Mouse (Mus musculus) kidney, embryonic 15.5 days (tissue): ENCODE measurements around the gene Capn9. TPM values are rescaled to one million over a fixed set of nuclear protein-coding genes. Genes with fewer than 3 reads are reported as not detected.
A peak's percentile ranks its signal among the peaks of the same experiment; 100 is the strongest.

Experiments used
- ATAC-seq: fragments of 200-750 bp; cut with Nextera tagmentation; replicated peaks from 2 replicates; pipeline ENCODE4 v1.8.0; 2017; ENCODE audit warnings: moderate TSS enrichment; ENCODE audit not compliant: low FRiP score
- H3K27ac ChIP-seq: fragments of 300-500 bp; sonication (generic); 2 replicates; pipeline ENCODE4 v1.5.1; 2015; ENCODE audit warnings: mild to moderate bottlenecking, inconsistent platforms
- H3K27me3 ChIP-seq: fragments of 300-500 bp; sonication (generic); 2 replicates; pipeline ENCODE4 v1.6.1; 2015; ENCODE audit warnings: inconsistent platforms
- H3K36me3 ChIP-seq: fragments of 300-500 bp; sonication (generic); 2 replicates; pipeline ENCODE4 v1.6.1; 2015; ENCODE audit warnings: inconsistent platforms
- H3K4me1 ChIP-seq: fragments of 300-500 bp; sonication (generic); 2 replicates; pipeline ENCODE4 v1.6.1; 2015; ENCODE audit warnings: inconsistent platforms
- H3K4me2 ChIP-seq: fragments of 300-500 bp; sonication (generic); 2 replicates; pipeline ENCODE4 v1.6.1; 2015; ENCODE audit warnings: moderate library complexity, mild to moderate bottlenecking, inconsistent platforms
- H3K4me3 ChIP-seq: fragments of 300-500 bp; sonication (generic); replicated peaks from 2 replicates; pipeline ENCODE4 v1.5.1; 2015; ENCODE audit warnings: mild to moderate bottlenecking, inconsistent platforms
- H3K9ac ChIP-seq: fragments of 300-500 bp; sonication (generic); 2 replicates; pipeline ENCODE4 v1.6.1; 2015; ENCODE audit warnings: mild to moderate bottlenecking, inconsistent platforms
- H3K9me3 ChIP-seq: fragments of 300-500 bp; sonication (generic); replicated peaks from 2 replicates; pipeline ENCODE4 v1.6.1; 2016; ENCODE audit warnings: inconsistent platforms
- WGBS: fragments of 180-500 bp; shearing (Covaris S2); methylation state at CpG from one replicate; pipeline ENCODE4 v1.1.7; 2015; ENCODE audit warnings: mixed read lengths; 5-methylcytosine and 5-hydroxymethylcytosine counted together
- polyA plus RNA-seq: library from polyadenylated mRNA; unstranded; fragments of >200 nt; fragmentation: Nextera tagmentation; extraction: Ambion mirVana; gene quantifications from 2 replicates; pipeline ENCODE4 v1.2.1, GENCODE M21; 2015

Gene Capn9
- polyA plus RNA-seq, 1 experiment from 2014 or later: 0.08 TPM

GRCm38 (mm10) chr8:124621255-124621654 lies 45.3 kb downstream of the Capn9 start:
- H3K27ac ChIP-seq: no peak overlapping the region
- peaks cover 5% of the 10 kb centered on the region for H3K27me3 ChIP-seq
- no peaks in the 10 kb centered on the region for H3K9me3 ChIP-seq
- no peak overlapping the region for H3K9ac ChIP-seq
- no peak overlapping the region for H3K4me3 ChIP-seq
- no peaks in the 10 kb centered on the region for H3K36me3 ChIP-seq
- H3K4me1 ChIP-seq: peaks cover 15% of the 10 kb centered on the region
- no peak for ATAC-seq
- 66% methylated on average over 5 of the region's 5 CpGs for WGBS
- H3K4me2 ChIP-seq: no peak overlapping the region

- no peak for ATAC-seq
- H3K9me3 ChIP-seq: no peaks in the 10 kb centered on the region
- no peaks in the 10 kb centered on the region for H3K27me3 ChIP-seq
- H3K4me1 ChIP-seq: peaks cover 15% of the 10 kb centered on the region
- H3K36me3 ChIP-seq: no peaks in the 10 kb centered on the region
- H3K27ac ChIP-seq: no peak overlapping the region
- WGBS: 87% methylated on average over 9 of the region's 9 CpGs
- H3K4me3 ChIP-seq: no peak overlapping the region
- no peak overlapping the region for H3K4me2 ChIP-seq
- no peak overlapping the region for H3K9ac ChIP-seq
Measured at GRCm38 (mm10) chr8:124626251-124626650, 50.3 kb downstream of the Capn9 start.

DNA sequence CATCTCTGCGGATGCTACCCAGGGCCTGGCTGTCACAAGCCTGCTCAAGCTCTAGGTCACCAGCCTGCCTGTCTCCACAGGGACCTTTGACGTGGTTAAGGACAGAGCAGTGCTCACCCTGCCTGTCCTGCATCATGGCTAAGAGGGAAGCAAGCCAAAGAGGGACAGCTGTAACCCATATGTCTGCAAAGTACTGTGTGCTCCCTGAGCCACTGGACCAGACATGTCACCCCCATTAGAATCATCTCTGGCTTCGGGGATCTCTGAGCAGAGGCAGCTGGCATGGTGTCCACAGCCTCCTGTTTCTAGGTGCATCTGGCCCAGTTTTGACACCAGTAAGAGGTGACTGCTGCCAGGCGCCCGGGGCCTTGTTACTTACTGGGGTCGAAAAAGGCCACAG lies 54.6 kb downstream of the Capn9 start:
- no peak for ATAC-seq
- Histone ChIP-seq H3K27me3 (no peaks in the 10 kb centered on the region), H3K9ac (no peak overlapping the region), H3K4me3 (no peak overlapping the region), H3K9me3 (no peaks in the 10 kb centered on the region), H3K36me3 (peaks cover 6% of the 10 kb centered on the region; the same call in 1 of the 2 replicates), H3K27ac (no peak overlapping the region), H3K4me1 (peaks cover 31% of the 10 kb centered on the region), H3K4me2 (no peak overlapping the region)
- WGBS: 71% methylated on average over 6 of the region's 6 CpGs

GRCm38 (mm10) chr8:124630891-124631290 lies 55.0 kb downstream of the Capn9 start:
- no peak for ATAC-seq

GRCm38 (mm10) chr8:124631966-124632365 lies 56.1 kb downstream of the Capn9 start:
- ATAC-seq: 0 out of 2 replicates have a peak, but pooled peaks have one; percentile 14
- WGBS: 37% methylated on average over 7 of the region's 7 CpGs
- Histone ChIP-seq H3K36me3 (peaks cover 20% of the 10 kb centered on the region), H3K9me3 (no peaks in the 10 kb centered on the region), H3K27ac (peak overlapping the region; percentile 77), H3K4me1 (peaks cover 31% of the 10 kb centered on the region), H3K9ac (no peak overlapping the region), H3K4me2 (no peak overlapping the region), H3K27me3 (no peaks in the 10 kb centered on the region), H3K4me3 (no peak overlapping the region)

More at GRCm38 (mm10) chr8:124630891-124631290, 55.0 kb downstream of the Capn9 start:
- no peak overlapping the region for H3K4me3 ChIP-seq
- 86% methylated on average over 4 of the region's 4 CpGs for whole genome bisulfite sequencing
- H3K9me3 ChIP-seq: no peaks in the 10 kb centered on the region
- H3K27ac ChIP-seq: no peak overlapping the region
- no peak overlapping the region for H3K4me2 ChIP-seq
- peaks cover 31% of the 10 kb centered on the region for H3K4me1 ChIP-seq
- peaks cover 9% of the 10 kb centered on the region for H3K36me3 ChIP-seq
- H3K9ac ChIP-seq: no peak overlapping the region
- H3K27me3 ChIP-seq: no peaks in the 10 kb centered on the region

DNA sequence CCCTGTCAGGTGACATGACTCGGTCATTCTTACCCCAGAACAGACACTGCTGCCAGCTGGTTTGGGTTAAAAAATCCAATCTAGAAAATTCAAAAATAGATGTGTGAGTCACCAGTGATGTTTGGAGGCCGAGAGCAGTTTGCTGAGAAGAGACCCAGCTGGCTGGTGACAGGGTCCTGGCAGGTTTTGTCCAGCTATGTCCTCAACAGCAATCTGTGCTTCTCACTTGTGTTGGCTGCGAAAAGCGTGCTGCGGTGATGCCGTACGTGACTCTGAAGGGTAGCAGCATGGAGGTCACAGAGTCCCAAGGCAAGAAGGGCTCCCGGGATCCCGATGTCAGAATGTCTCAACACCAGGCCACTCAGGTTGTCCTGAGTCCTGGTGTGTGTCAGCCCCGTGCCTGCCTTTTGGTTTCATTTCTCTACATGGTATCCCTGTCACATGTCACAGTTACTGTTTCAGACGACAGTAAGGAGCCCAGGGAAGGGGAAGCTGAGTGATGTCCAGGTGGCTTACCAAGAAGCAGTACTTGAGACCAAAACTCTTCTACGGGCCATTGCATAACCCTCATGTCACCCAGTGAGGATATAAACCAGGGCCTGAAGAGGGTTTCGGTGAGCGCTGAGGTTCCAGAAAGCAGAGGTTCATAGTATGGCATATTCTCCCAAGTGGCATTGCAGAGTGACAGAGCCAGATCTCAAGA lies 57.2 kb downstream of the Capn9 start:
- Histone ChIP-seq H3K4me3 (no peak overlapping the region), H3K36me3 (peaks cover 31% of the 10 kb centered on the region), H3K9ac (no peak overlapping the region), H3K9me3 (no peaks in the 10 kb centered on the region), H3K4me2 (no peak overlapping the region), H3K27ac (peak overlapping the region; percentile 77), H3K4me1 (peaks cover 31% of the 10 kb centered on the region), H3K27me3 (no peaks in the 10 kb centered on the region)
- 66% methylated on average over 14 of the region's 14 CpGs for WGBS
- ATAC-seq: 0 out of 2 replicates have a peak, but pooled peaks have one; percentile 16

DNA sequence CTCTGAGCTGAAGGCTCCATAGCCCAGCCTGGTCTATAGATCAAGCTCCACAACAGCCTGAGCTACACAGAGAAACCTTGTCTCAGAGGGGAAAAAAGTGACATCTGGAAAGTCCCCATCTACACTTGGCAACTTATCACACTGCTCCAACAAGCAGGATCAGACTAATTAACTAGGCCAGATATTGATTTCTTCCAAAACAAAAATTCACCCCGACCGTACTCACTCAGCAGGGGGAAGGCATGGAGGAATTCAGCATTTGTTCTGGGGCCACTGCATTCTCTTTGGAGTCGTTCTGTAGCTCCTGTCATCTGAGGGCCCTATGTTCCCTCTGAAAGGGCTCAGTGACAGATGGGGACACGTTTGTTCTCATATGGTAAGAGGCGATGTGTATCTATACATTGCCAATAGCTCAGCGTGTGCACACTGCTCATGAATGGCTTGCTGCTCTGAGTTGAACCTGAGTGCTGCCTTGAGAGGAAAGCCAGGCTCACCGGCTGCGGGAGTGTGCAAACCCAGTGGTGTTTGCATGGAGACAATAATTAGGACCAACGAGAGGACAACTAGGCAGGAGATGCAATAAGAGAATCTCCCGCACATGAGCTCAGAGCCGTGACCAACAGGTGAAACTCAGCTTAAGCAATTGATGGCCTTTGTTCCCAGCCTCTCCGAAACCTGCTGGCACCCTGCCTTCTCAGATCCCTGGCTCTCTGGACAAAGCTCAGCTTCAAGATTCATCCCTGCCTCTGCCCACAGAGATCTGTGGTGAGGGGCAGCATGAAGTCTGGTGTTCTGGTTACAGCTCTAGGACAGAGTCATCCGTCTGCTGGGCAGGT lies 58.7 kb downstream of the Capn9 start:
- Histone ChIP-seq H3K4me1 (peaks cover 31% of the 10 kb centered on the region), H3K27ac (no peak overlapping the region), H3K36me3 (peaks cover 45% of the 10 kb centered on the region), H3K27me3 (no peaks in the 10 kb centered on the region), H3K4me3 (no peak overlapping the region), H3K9ac (no peak overlapping the region), H3K9me3 (no peaks in the 10 kb centered on the region), H3K4me2 (no peak overlapping the region)
- no peak for ATAC-seq
- WGBS: 89% methylated on average over 13 of the region's 13 CpGs

DNA sequence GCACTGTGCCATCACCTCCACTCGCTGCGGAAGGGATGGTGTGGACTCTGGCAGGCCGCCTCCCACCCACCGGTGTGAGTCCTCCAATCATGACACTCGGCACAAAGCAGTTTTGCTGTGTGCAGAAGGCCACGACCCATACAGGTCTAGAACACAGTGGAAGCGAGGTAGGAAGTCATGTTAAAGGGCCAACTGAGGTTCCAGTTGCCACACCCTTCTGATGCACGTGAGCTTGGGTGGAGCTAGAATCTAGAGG lies 59.3 kb downstream of the Capn9 start:
- Histone ChIP-seq H3K4me3 (no peak overlapping the region), H3K9me3 (no peaks in the 10 kb centered on the region), H3K27ac (no peak overlapping the region), H3K27me3 (no peaks in the 10 kb centered on the region), H3K36me3 (peaks cover 48% of the 10 kb centered on the region), H3K4me1 (peaks cover 31% of the 10 kb centered on the region), H3K9ac (no peak overlapping the region), H3K4me2 (no peak overlapping the region)
- ATAC-seq: no peak
- 78% methylated on average over 8 of the region's 8 CpGs for WGBS

- H3K27me3 ChIP-seq: no peaks in the 10 kb centered on the region
- peaks cover 29% of the 10 kb centered on the region for H3K4me1 ChIP-seq
- no peak overlapping the region for H3K4me3 ChIP-seq
- H3K36me3 ChIP-seq: peaks cover 44% of the 10 kb centered on the region
- H3K9ac ChIP-seq: no peak overlapping the region
- no peak overlapping the region for H3K27ac ChIP-seq
- WGBS: 95% methylated on average over 8 of the region's 8 CpGs
- ATAC-seq: no peak
- no peaks in the 10 kb centered on the region; the same call in 1 of the 2 replicates for H3K9me3 ChIP-seq
- no peak overlapping the region for H3K4me2 ChIP-seq
Measured at GRCm38 (mm10) chr8:124641599-124641998, 65.7 kb downstream of the Capn9 start.

- Histone ChIP-seq H3K27me3 (no peaks in the 10 kb centered on the region), H3K9ac (no peak overlapping the region), H3K4me1 (peaks cover 34% of the 10 kb centered on the region), H3K4me3 (no peak overlapping the region), H3K36me3 (peaks cover 26% of the 10 kb centered on the region), H3K9me3 (no peaks in the 10 kb centered on the region; the same call in 1 of the 2 replicates), H3K27ac (peak overlapping the region; percentile 84), H3K4me2 (peak overlapping the region; percentile 22)
- peak; percentile 69 for ATAC-seq
- 38% methylated on average over 18 of the region's 18 CpGs for WGBS
Measured at GRCm38 (mm10) chr8:124643540-124644339, 67.8 kb downstream of the Capn9 start.

GRCm38 (mm10) chr8:124648311-124648710 lies 72.4 kb downstream of the Capn9 start:
- H3K9me3 ChIP-seq: no peaks in the 10 kb centered on the region
- H3K27me3 ChIP-seq: no peaks in the 10 kb centered on the region
- peaks cover 16% of the 10 kb centered on the region for H3K36me3 ChIP-seq
- H3K27ac ChIP-seq: no peak overlapping the region
- no peak overlapping the region for H3K9ac ChIP-seq
- peaks cover 53% of the 10 kb centered on the region for H3K4me1 ChIP-seq
- H3K4me3 ChIP-seq: no peak overlapping the region
- ATAC-seq: no peak
- no peak overlapping the region for H3K4me2 ChIP-seq

- peak overlapping the region; percentile 84; the same call in 1 of the 2 replicates for H3K27ac ChIP-seq
- H3K4me1 ChIP-seq: peaks cover 59% of the 10 kb centered on the region
- no peaks in the 10 kb centered on the region for H3K27me3 ChIP-seq
- no peak overlapping the region for H3K4me3 ChIP-seq
- ATAC-seq: no peak
- H3K36me3 ChIP-seq: peaks cover 16% of the 10 kb centered on the region
- no peak overlapping the region for H3K4me2 ChIP-seq
- 86% methylated on average over 20 of the region's 20 CpGs for WGBS
- no peak overlapping the region for H3K9ac ChIP-seq
- H3K9me3 ChIP-seq: no peaks in the 10 kb centered on the region
Measured at GRCm38 (mm10) chr8:124651776-124652175, 75.9 kb downstream of the Capn9 start.
